Mouse (Mus musculus) forebrain, embryonic 14.5 days (tissue): ENCODE data around the gene Inpp4b. TPM values are rescaled to one million over a fixed set of nuclear protein-coding genes. Genes with fewer than 3 reads are reported as not detected.

ENCODE experiments used
- ATAC-seq: fragments of 200-750 bp; cut with Nextera tagmentation; 2 replicates; pipeline ENCODE4 v1.8.0; 2017; ENCODE audit warnings: mild to moderate bottlenecking, moderate library complexity
- DNase-seq: peaks from one replicate; pipeline ENCODE4 v3.0.0-alpha.2; 2015; ENCODE audit warnings: low spot score
- H3K27ac ChIP-seq: fragments of 300-500 bp; sonication (generic); 2 replicates; pipeline ENCODE4 v1.5.1; 2014; ENCODE audit warnings: low read depth, mild to moderate bottlenecking, control low read depth, low read length, moderate library complexity
- H3K27me3 ChIP-seq: fragments of 300-500 bp; sonication (generic); replicated peaks from 2 replicates; pipeline ENCODE4 v1.6.1; 2014; ENCODE audit warnings: low read length, control low read depth, mixed read lengths; ENCODE audit not compliant: control insufficient read depth, insufficient read depth
- H3K36me3 ChIP-seq: fragments of 300-500 bp; sonication (generic); 2 replicates; pipeline ENCODE4 v1.6.1; 2014; ENCODE audit warnings: low read length, control low read depth; ENCODE audit not compliant: control insufficient read depth, insufficient read depth
- H3K4me1 ChIP-seq: fragments of 300-500 bp; sonication (generic); 2 replicates; pipeline ENCODE4 v1.6.1; 2014; ENCODE audit warnings: antibody characterized with exemption, low read length, control low read depth; ENCODE audit not compliant: control insufficient read depth, insufficient read depth
- H3K4me2 ChIP-seq: fragments of 300-500 bp; sonication (generic); 2 replicates; pipeline ENCODE4 v1.6.1; 2014; ENCODE audit warnings: mild to moderate bottlenecking, control low read depth, low read length
- H3K4me3 ChIP-seq: fragments of 300-500 bp; sonication (generic); 2 replicates; pipeline ENCODE4 v1.5.1; 2014; ENCODE audit warnings: low read depth, low read length, control low read depth
- H3K9ac ChIP-seq: fragments of 300-500 bp; sonication (generic); 2 replicates; pipeline ENCODE4 v1.6.1; 2014; ENCODE audit warnings: mild to moderate bottlenecking, low read length, control low read depth, moderate library complexity
- H3K9me3 ChIP-seq: fragments of 300-500 bp; sonication (generic); replicated peaks from 2 replicates; pipeline ENCODE4 v1.6.1; 2016; ENCODE audit warnings: low read length, control low read depth, mixed read lengths; ENCODE audit not compliant: control insufficient read depth
- WGBS: fragments of 180-500 bp; shearing (Covaris S2); extraction: QIAGEN DNeasy Blood & Tissue Kit; methylation state at CpG from one replicate; pipeline ENCODE4 v1.1.7; 2014; 5-methylcytosine and 5-hydroxymethylcytosine counted together
- polyA plus RNA-seq: library from polyadenylated mRNA; unstranded; fragments of >200 nt; fragmentation: Nextera tagmentation; extraction: Ambion mirVana; gene quantifications from 2 replicates; pipeline ENCODE4 v1.2.1, GENCODE M21; 2014

The Inpp4b gene
- polyA plus RNA-seq, 1 experiment from 2014 or later = 2.4 TPM

- Histone ChIP-seq H3K27ac (no peak overlapping the region), H3K9ac (no peak overlapping the region), H3K36me3 (no peaks in the 10 kb centered on the region), H3K4me1 (no peaks in the 10 kb centered on the region), H3K4me2 (no peak overlapping the region), H3K4me3 (no peak overlapping the region), H3K9me3 (no peaks in the 10 kb centered on the region), H3K27me3 (no peaks in the 10 kb centered on the region)
- WGBS = 90% methylated on average over 4 of the region's 4 CpGs
- DNase-seq (no peak), ATAC-seq (no peak)
These were observed 300.7 kb downstream of the Inpp4b start for GRCm38 (mm10) chr8:81643030-81643429.

GRCm38 (mm10) chr8:81692167-81692566, 349.8 kb downstream of the Inpp4b start:
- no peaks in the 10 kb centered on the region for H3K9me3 ChIP-seq
- H3K36me3 ChIP-seq = no peaks in the 10 kb centered on the region
- no peak for ATAC-seq
- no peak overlapping the region for H3K9ac ChIP-seq
- no peak overlapping the region for H3K4me3 ChIP-seq
- H3K4me1 ChIP-seq = no peaks in the 10 kb centered on the region
- H3K27ac ChIP-seq = no peak overlapping the region
- no peak for DNase-seq
- no peaks in the 10 kb centered on the region for H3K27me3 ChIP-seq
- no peak overlapping the region for H3K4me2 ChIP-seq

- H3K4me3 ChIP-seq = no peak overlapping the region
- no peak for ATAC-seq
- DNase-seq = no peak
- H3K9ac ChIP-seq = no peak overlapping the region
- H3K9me3 ChIP-seq = no peaks in the 10 kb centered on the region
- no peaks in the 10 kb centered on the region for H3K4me1 ChIP-seq
- H3K27ac ChIP-seq = no peak overlapping the region
- WGBS = 47% methylated on average over 2 of the region's 2 CpGs
- H3K36me3 ChIP-seq = no peaks in the 10 kb centered on the region
- no peaks in the 10 kb centered on the region for H3K27me3 ChIP-seq
- no peak overlapping the region for H3K4me2 ChIP-seq
These were observed 352.5 kb downstream of the Inpp4b start for GRCm38 (mm10) chr8:81694893-81695292.

- ATAC-seq (no peak), DNase-seq (no peak)
- Histone ChIP-seq H3K4me2 (no peak overlapping the region), H3K27me3 (no peaks in the 10 kb centered on the region), H3K27ac (no peak overlapping the region), H3K4me3 (no peak overlapping the region), H3K9ac (no peak overlapping the region), H3K9me3 (no peaks in the 10 kb centered on the region), H3K36me3 (no peaks in the 10 kb centered on the region), H3K4me1 (no peaks in the 10 kb centered on the region)
- WGBS = 89% methylated on average over 1 of the region's 1 CpGs
These were observed 359.7 kb downstream of the Inpp4b start for GRCm38 (mm10) chr8:81702038-81702437.

- WGBS = 80% methylated on average over 3 of the region's 3 CpGs
- ATAC-seq (no peak), DNase-seq (no peak)
- H3K4me3 ChIP-seq = no peak overlapping the region
- H3K27me3 ChIP-seq = no peaks in the 10 kb centered on the region
- no peak overlapping the region for H3K27ac ChIP-seq
- no peak overlapping the region for H3K9ac ChIP-seq
- no peaks in the 10 kb centered on the region for H3K4me1 ChIP-seq
- H3K4me2 ChIP-seq = no peak overlapping the region
- no peaks in the 10 kb centered on the region for H3K9me3 ChIP-seq
- H3K36me3 ChIP-seq = no peaks in the 10 kb centered on the region
These were observed 361.4 kb downstream of the Inpp4b start for GRCm38 (mm10) chr8:81703571-81704365.

- H3K9me3 ChIP-seq = no peaks in the 10 kb centered on the region
- H3K9ac ChIP-seq = no peak overlapping the region
- H3K4me2 ChIP-seq = no peak overlapping the region
- H3K4me3 ChIP-seq = no peak overlapping the region
- no peaks in the 10 kb centered on the region for H3K27me3 ChIP-seq
- no peaks in the 10 kb centered on the region for H3K4me1 ChIP-seq
- 56% methylated on average over 1 of the region's 1 CpGs for WGBS
- DNase-seq = no peak
- no peak overlapping the region for H3K27ac ChIP-seq
- no peak for ATAC-seq
- H3K36me3 ChIP-seq = no peaks in the 10 kb centered on the region
These were observed 365.1 kb downstream of the Inpp4b start for GRCm38 (mm10) chr8:81707436-81707835.

GRCm38 (mm10) chr8:81731332-81731731, 389.0 kb downstream of the Inpp4b start:
- Histone ChIP-seq H3K4me1 (no peaks in the 10 kb centered on the region), H3K36me3 (no peaks in the 10 kb centered on the region), H3K27me3 (no peaks in the 10 kb centered on the region), H3K9me3 (no peaks in the 10 kb centered on the region), H3K27ac (no peak overlapping the region), H3K9ac (no peak overlapping the region), H3K4me3 (no peak overlapping the region), H3K4me2 (no peak overlapping the region)
- no peak for DNase-seq
- ATAC-seq = no peak

GRCm38 (mm10) chr8:81735655-81736054, 393.3 kb downstream of the Inpp4b start:
- DNase-seq (no peak), ATAC-seq (no peak)
- Histone ChIP-seq H3K4me3 (no peak overlapping the region), H3K4me2 (no peak overlapping the region), H3K4me1 (no peaks in the 10 kb centered on the region), H3K27ac (no peak overlapping the region), H3K9ac (no peak overlapping the region), H3K36me3 (no peaks in the 10 kb centered on the region), H3K27me3 (no peaks in the 10 kb centered on the region), H3K9me3 (no peaks in the 10 kb centered on the region)
- WGBS = 82% methylated on average over 2 of the region's 2 CpGs

GRCm38 (mm10) chr8:81736103-81736502, 393.7 kb downstream of the Inpp4b start:
- Histone ChIP-seq H3K4me1 (no peaks in the 10 kb centered on the region), H3K27me3 (no peaks in the 10 kb centered on the region), H3K27ac (no peak overlapping the region), H3K9ac (no peak overlapping the region), H3K4me2 (no peak overlapping the region), H3K4me3 (no peak overlapping the region), H3K36me3 (no peaks in the 10 kb centered on the region), H3K9me3 (no peaks in the 10 kb centered on the region)
- DNase-seq (no peak), ATAC-seq (no peak)
- WGBS = 91% methylated on average over 1 of the region's 1 CpGs
